Mouse (Mus musculus) c-Kit-negative CD71-positive TER-119-positive erythroid progenitor cells, embryonic 14.5 days (primary cell): ENCODE data around the gene Rrn3.

ENCODE experiments used
- DNase-seq: peaks from one replicate; pipeline ENCODE4 v3.0.0-alpha.2; 2013; ENCODE audit warnings: low read depth, low spot score

Rrn3 gene

DNA sequence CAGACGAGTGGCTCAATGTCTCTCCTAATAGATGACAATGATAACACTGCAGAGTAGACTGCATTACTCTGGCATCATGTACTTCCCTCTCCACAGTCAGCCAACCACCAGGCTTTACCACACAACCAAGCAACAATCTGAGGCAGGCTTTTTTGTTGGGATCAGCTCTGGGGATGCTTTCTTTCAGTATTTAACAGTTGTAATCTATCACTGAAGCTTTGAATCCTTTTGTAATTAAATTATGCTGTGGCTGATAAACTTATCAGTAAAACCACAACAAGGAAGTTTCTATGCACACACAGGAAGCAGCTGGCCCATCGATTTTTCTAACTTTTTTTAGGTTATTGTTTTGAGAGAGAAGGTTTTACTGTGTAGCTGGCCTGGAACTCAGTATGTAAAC lies 67.8 kb downstream of the Rrn3 start:
- DNase-seq: no peak

DNA sequence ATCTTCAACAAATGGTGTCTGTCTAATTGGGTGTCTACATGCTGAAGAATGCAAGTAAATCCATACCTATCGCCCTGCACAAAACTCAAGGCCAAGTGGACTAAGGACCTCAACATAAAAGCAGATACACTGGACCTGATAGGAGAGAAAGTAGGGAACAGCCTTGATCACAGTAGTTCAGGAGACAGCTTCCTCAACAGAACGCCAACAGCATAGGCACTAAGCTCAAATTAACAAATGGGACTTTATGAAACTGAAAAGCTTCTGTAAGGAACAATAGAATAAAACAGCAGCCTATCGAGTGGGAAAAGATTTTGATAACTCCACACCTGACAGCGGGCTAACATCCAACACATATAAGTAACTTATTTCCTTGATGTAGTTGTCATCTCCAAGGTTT lies 70.9 kb downstream of the Rrn3 start:
- DNase-seq: no peak

GRCm38 (mm10) chr16:13853886-13854285 lies 73.4 kb downstream of the Rrn3 start:
- no peak for DNase-seq
